Mouse (Mus musculus): ENCODE data around the gene Pgp.

Pgp gene

GRCm38 (mm10) chr17:24485090-24485860 is 15.1 kb downstream of the Pgp start:
- no peak for DNase-seq (ENCODE audit: low read depth)

- DNase-seq (ENCODE audit: low read depth): no peak
Observed at GRCm38 (mm10) chr17:24488186-24488661, 18.0 kb downstream of the Pgp start, which contains the start of gene Caskin1. TSS of gene Caskin1 (plus strand) at chr17:24488601.

- DNase-seq (ENCODE audit: low read depth): peak; percentile 46
Observed at GRCm38 (mm10) chr17:24488662-24489264, 18.6 kb downstream of the Pgp start.

GRCm38 (mm10) chr17:24489265-24490030 is 19.3 kb downstream of the Pgp start:
- no peak for DNase-seq (ENCODE audit: low read depth)

GRCm38 (mm10) chr17:24490399-24490798 is 20.2 kb downstream of the Pgp start:
- DNase-seq (ENCODE audit: low read depth): no peak

GRCm38 (mm10) chr17:24494627-24495335 is 24.6 kb downstream of the Pgp start:
- DNase-seq (ENCODE audit: low read depth): peak; percentile 71

- no peak for DNase-seq (ENCODE audit: low read depth)
Observed at GRCm38 (mm10) chr17:24495443-24495842, 25.3 kb downstream of the Pgp start.

- DNase-seq (ENCODE audit: low read depth): no peak
Observed at GRCm38 (mm10) chr17:24496026-24496425, 25.8 kb downstream of the Pgp start.

- DNase-seq (ENCODE audit: low read depth): no peak
Observed at GRCm38 (mm10) chr17:24502208-24502607, 32.0 kb downstream of the Pgp start.

- no peak for DNase-seq (ENCODE audit: low read depth)
Observed at GRCm38 (mm10) chr17:24504085-24504484, 33.9 kb downstream of the Pgp start.

- DNase-seq (ENCODE audit: low read depth): no peak
Observed at GRCm38 (mm10) chr17:24505286-24505955, 35.2 kb downstream of the Pgp start.

- DNase-seq (ENCODE audit: low read depth): no peak
Observed at GRCm38 (mm10) chr17:24506332-24507070, 36.3 kb downstream of the Pgp start.

- DNase-seq (ENCODE audit: low read depth): no peak
Observed at GRCm38 (mm10) chr17:24507129-24507664, 37.0 kb downstream of the Pgp start.

GRCm38 (mm10) chr17:24507806-24508460 is 37.7 kb downstream of the Pgp start:
- DNase-seq (ENCODE audit: low read depth): no peak

- DNase-seq (ENCODE audit: low read depth): no peak
Observed at GRCm38 (mm10) chr17:24513609-24514008, 43.4 kb downstream of the Pgp start.

- DNase-seq (ENCODE audit: low read depth): no peak
Observed at GRCm38 (mm10) chr17:24514270-24515257, 44.4 kb downstream of the Pgp start.

GRCm38 (mm10) chr17:24520450-24520849 is 50.3 kb downstream of the Pgp start:
- no peak for DNase-seq (ENCODE audit: low read depth)

Measured in naive thymus-derived CD4-positive, alpha-beta T cell, adult 2 months (primary cell).